Mouse (Mus musculus) C2C12 (cell line): Measurements from ENCODE around the gene Cetn2.

ENCODE experiments used
- CEBPB ChIP-seq: IDR thresholded peaks from one replicate; pipeline ENCODE4 v1.6.1; 2011; ENCODE audit warnings: low read depth, mild to moderate bottlenecking, control low read depth, moderate library complexity
- FOSL1 ChIP-seq: IDR thresholded peaks from one replicate; pipeline ENCODE4 v1.8.0; 2011; ENCODE audit warnings: mild to moderate bottlenecking, low read length; ENCODE audit not compliant: poor library complexity, insufficient read depth, severe bottlenecking

DNA sequence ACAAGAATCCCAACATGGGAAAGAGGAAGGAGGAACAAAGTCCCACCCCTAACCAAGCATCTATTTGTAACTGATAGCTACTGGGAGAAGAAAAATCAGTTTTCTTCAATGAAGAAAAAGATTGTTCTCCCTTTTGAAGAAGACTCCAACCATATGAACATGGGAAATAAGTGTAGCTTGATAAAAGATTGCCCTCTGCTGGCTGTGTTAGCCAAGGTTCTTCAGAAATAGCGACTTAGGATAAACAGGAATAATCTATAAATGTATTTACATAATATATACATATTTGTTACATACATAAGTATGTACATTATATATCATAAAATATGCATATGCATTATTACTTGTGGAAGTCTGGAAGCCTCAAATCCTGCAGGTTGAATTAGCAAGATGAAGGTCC lies 15.7 kb downstream of the Cetn2 start:
- TF ChIP-seq CEBPB: no peak
- no peak for TF ChIP-seq FOSL1
